Mouse (Mus musculus): ENCODE measurements around the gene Unc93b1. TPM values are rescaled to one million over a fixed set of nuclear protein-coding genes. Genes with fewer than 3 reads are reported as not detected.

Unc93b1 gene
- polyA plus RNA-seq, 1 experiment from 2014 or later = 4.6 TPM

DNA sequence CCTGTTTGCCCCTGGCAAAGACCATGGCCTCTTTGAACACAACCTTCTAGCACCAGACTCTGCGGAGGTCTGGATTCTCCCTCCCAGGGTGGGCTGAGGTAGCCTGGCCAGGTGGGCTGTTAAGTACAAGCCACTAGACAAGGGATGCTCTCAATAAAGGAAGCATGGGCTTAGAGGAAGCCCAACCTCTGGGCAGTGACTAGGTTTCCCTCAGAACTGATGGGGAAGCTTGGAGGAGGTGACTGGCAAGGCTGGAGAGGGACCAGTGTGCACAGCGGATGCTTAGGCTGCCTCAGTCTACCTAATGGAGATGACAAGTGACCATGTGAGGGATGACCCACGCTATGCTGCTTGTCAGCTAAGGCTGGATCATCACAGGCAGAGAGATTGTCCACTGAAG is 57.0 kb downstream of the Unc93b1 start:
- H3K4me2 ChIP-seq (ENCODE audit: low read depth, low read length) = no peak overlapping the region
- WGBS = 91% methylated on average over 3 of the region's 3 CpGs

DNA sequence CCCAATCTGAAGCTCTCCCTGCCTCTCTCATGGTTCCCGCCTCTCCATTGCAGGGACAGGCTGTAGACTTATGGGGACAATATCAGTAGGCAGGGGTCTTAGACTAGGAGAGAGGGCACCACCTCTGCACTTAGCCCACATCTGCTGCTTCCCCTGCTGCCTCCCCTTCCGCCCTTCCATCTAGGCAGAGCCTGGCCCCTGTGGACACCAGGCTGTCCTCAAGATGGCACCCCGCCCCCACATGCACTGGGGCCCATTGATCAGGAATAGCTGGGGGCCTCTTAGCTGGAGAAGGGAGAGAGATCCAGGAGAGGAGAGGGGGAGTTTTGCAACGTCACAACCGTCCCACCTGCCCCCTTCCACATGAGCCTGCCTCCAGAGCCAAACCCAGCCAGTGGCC is 57.4 kb downstream of the Unc93b1 start, which contains the start of gene Tbx10:
TSS of gene Tbx10 (plus strand) at position 337 of the 400 bp plus-strand sequence.
- ATAC-seq (ENCODE audit: low read depth) = no peak
- no peaks in the 10 kb centered on the region for H3K9me3 ChIP-seq (ENCODE audit: control insufficient read depth, low read length)
- no peak within 1 kb of the TSS for H3K4me3 ChIP-seq (ENCODE audit: low read depth, low read length)
- no peaks in the 10 kb centered on the region for H3K36me3 ChIP-seq (ENCODE audit: control insufficient read depth, insufficient read depth, low read length)
- WGBS = 48% methylated on average over 5 of the region's 5 CpGs
- H3K27me3 ChIP-seq (ENCODE audit: control insufficient read depth, insufficient read depth, low read length) = no peaks in the 10 kb centered on the region
- H3K4me2 ChIP-seq (ENCODE audit: low read depth, low read length) = no peak within 1 kb of the TSS
- H3K27ac ChIP-seq (ENCODE audit: low read depth, low read length) = no peak within 1 kb of the TSS
- H3K9ac ChIP-seq (replicated peaks; ENCODE audit: low read depth, low read length) = no peak within 1 kb of the TSS
- no peaks in the 10 kb centered on the region for H3K4me1 ChIP-seq (ENCODE audit: control insufficient read depth, insufficient read depth, low read length)

More for the DNA sequence above, 57.0 kb downstream of the Unc93b1 start:
- ATAC-seq (ENCODE audit: low read depth) = no peak
- Histone ChIP-seq H3K4me3 (ENCODE audit: low read depth, low read length) (no peak overlapping the region), H3K9ac (replicated peaks; ENCODE audit: low read depth, low read length) (no peak overlapping the region), H3K27me3 (ENCODE audit: control insufficient read depth, insufficient read depth, low read length) (no peaks in the 10 kb centered on the region), H3K27ac (ENCODE audit: low read depth, low read length) (no peak overlapping the region), H3K9me3 (ENCODE audit: control insufficient read depth, low read length) (no peaks in the 10 kb centered on the region), H3K36me3 (ENCODE audit: control insufficient read depth, insufficient read depth, low read length) (no peaks in the 10 kb centered on the region), H3K4me1 (ENCODE audit: control insufficient read depth, insufficient read depth, low read length) (no peaks in the 10 kb centered on the region)

DNA sequence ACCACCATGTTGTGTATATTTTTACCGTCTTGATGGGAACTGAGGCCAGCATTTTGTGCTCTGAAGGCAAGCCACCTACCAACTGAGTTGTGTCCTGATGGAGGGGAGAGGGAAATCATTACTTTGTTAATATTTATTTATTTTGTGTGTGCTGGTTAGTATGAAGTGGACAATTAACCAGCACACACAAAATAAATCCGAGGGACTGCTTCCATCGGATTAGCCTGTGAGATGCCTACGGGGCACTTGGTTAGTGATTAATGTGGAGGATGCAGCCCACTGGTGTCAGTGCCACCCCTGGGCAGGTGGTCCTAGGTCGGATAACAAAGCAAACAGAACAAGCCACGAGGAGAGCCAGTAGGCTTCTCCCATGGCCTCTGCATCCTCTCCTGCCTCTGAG is 59.9 kb downstream of the Unc93b1 start:
- WGBS = 77% methylated on average over 6 of the region's 6 CpGs
- no peaks in the 10 kb centered on the region for H3K9me3 ChIP-seq (ENCODE audit: control insufficient read depth, low read length)
- H3K9ac ChIP-seq (replicated peaks; ENCODE audit: low read depth, low read length) = no peak overlapping the region
- H3K4me1 ChIP-seq (ENCODE audit: control insufficient read depth, insufficient read depth, low read length) = no peaks in the 10 kb centered on the region
- no peaks in the 10 kb centered on the region for H3K36me3 ChIP-seq (ENCODE audit: control insufficient read depth, insufficient read depth, low read length)
- H3K27ac ChIP-seq (ENCODE audit: low read depth, low read length) = no peak overlapping the region
- ATAC-seq (ENCODE audit: low read depth) = no peak
- no peak overlapping the region for H3K4me3 ChIP-seq (ENCODE audit: low read depth, low read length)
- H3K27me3 ChIP-seq (ENCODE audit: control insufficient read depth, insufficient read depth, low read length) = no peaks in the 10 kb centered on the region
- H3K4me2 ChIP-seq (ENCODE audit: low read depth, low read length) = no peak overlapping the region

DNA sequence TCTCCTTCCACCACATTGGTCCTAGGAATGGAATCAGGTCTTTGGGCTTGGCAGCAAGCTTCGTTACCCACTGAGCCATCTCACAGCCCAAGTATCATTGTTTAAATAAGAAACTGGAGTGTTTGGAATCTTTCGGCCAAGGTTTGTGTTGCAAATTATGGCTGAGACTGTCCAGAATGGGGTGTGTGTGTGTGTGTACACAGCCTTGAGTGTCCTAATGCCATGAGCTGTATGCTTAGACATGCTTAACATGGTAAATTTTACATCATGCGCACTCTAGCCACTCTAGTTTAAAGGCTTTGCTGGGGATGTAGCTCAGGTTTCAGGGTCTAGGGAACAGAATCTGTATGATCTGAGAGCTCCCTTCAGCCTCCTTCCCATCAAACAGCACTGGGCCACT is 60.5 kb downstream of the Unc93b1 start:
- no peaks in the 10 kb centered on the region for H3K4me1 ChIP-seq (ENCODE audit: control insufficient read depth, insufficient read depth, low read length)
- ATAC-seq (ENCODE audit: low read depth) = no peak
- H3K9ac ChIP-seq (replicated peaks; ENCODE audit: low read depth, low read length) = no peak overlapping the region
- no peak overlapping the region for H3K4me2 ChIP-seq (ENCODE audit: low read depth, low read length)
- no peaks in the 10 kb centered on the region for H3K9me3 ChIP-seq (ENCODE audit: control insufficient read depth, low read length)
- no peak overlapping the region for H3K4me3 ChIP-seq (ENCODE audit: low read depth, low read length)
- H3K36me3 ChIP-seq (ENCODE audit: control insufficient read depth, insufficient read depth, low read length) = no peaks in the 10 kb centered on the region
- H3K27me3 ChIP-seq (ENCODE audit: control insufficient read depth, insufficient read depth, low read length) = no peaks in the 10 kb centered on the region
- H3K27ac ChIP-seq (ENCODE audit: low read depth, low read length) = no peak overlapping the region
- WGBS = 91% methylated on average over 3 of the region's 3 CpGs

DNA sequence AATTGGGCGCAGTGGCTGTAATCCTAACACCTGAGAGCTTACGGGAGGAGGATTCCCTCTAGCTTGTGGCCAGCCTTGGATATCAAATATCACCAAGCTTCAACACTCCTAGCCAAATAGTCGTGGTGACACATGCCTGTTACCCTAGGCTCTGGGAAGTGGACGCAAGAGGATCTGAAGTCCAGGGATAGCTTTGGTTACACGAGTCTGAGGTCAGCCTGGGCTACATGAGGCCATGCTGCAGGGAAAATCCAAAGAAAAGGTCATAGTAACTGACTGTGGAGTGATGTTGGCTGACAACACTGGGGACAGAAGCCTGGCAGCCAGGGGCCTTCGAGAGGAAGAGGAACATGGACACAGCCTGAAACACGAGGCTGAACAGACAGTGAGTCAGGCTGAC is 61.1 kb downstream of the Unc93b1 start:
- H3K36me3 ChIP-seq (ENCODE audit: control insufficient read depth, insufficient read depth, low read length) = no peaks in the 10 kb centered on the region
- H3K4me1 ChIP-seq (ENCODE audit: control insufficient read depth, insufficient read depth, low read length) = peaks cover 2% of the 10 kb centered on the region
- H3K9ac ChIP-seq (replicated peaks; ENCODE audit: low read depth, low read length) = no peak overlapping the region
- no peak for ATAC-seq (ENCODE audit: low read depth)
- no peaks in the 10 kb centered on the region for H3K9me3 ChIP-seq (ENCODE audit: control insufficient read depth, low read length)
- WGBS = 76% methylated on average over 7 of the region's 7 CpGs
- H3K4me3 ChIP-seq (ENCODE audit: low read depth, low read length) = no peak overlapping the region
- H3K27ac ChIP-seq (ENCODE audit: low read depth, low read length) = no peak overlapping the region
- H3K27me3 ChIP-seq (ENCODE audit: control insufficient read depth, insufficient read depth, low read length) = no peaks in the 10 kb centered on the region
- no peak overlapping the region for H3K4me2 ChIP-seq (ENCODE audit: low read depth, low read length)

DNA sequence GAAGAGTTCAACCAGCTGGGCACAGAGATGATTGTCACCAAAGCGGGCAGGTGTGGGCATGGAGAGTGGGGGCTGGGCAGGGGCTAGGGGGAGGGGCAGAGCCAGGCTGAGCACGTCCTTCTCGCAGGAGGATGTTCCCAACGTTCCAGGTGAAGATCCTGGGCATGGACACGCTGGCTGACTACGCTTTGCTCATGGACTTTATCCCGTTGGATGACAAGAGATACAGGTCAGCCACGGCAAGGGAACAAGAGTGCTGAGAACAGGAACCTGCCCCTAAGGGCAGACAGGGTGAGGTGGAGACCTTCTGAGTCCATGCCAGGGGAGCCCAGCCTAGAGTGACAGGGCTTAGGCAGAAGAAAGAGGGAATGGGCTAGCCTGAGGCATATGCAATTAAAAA is 61.8 kb downstream of the Unc93b1 start:
- WGBS = 87% methylated on average over 8 of the region's 8 CpGs
- ATAC-seq (ENCODE audit: low read depth) = no peak
- Histone ChIP-seq H3K27ac (ENCODE audit: low read depth, low read length) (no peak overlapping the region), H3K9me3 (ENCODE audit: control insufficient read depth, low read length) (no peaks in the 10 kb centered on the region), H3K4me2 (ENCODE audit: low read depth, low read length) (no peak overlapping the region), H3K36me3 (ENCODE audit: control insufficient read depth, insufficient read depth, low read length) (no peaks in the 10 kb centered on the region), H3K4me3 (ENCODE audit: low read depth, low read length) (no peak overlapping the region), H3K27me3 (ENCODE audit: control insufficient read depth, insufficient read depth, low read length) (no peaks in the 10 kb centered on the region), H3K4me1 (ENCODE audit: control insufficient read depth, insufficient read depth, low read length) (peaks cover 7% of the 10 kb centered on the region), H3K9ac (replicated peaks; ENCODE audit: low read depth, low read length) (no peak overlapping the region)

DNA sequence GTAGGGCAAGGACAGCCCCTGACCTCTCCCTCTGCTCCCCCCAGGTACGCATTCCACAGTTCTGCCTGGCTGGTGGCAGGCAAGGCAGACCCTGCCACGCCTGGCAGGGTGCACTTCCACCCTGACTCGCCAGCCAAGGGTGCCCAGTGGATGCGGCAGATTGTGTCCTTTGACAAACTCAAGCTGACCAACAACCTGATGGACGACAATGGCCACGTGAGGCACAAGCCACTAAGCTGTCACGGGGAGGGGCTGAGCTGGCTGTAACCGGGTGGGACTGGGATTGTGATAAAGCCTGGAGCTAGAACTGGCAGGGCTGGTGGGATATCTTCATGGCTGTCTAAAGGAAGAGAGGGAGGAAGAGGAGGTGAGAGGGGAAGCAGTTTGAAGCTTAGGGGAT is 62.2 kb downstream of the Unc93b1 start:
- no peaks in the 10 kb centered on the region for H3K9me3 ChIP-seq (ENCODE audit: control insufficient read depth, low read length)
- WGBS = 69% methylated on average over 8 of the region's 8 CpGs
- H3K9ac ChIP-seq (replicated peaks; ENCODE audit: low read depth, low read length) = no peak overlapping the region
- no peaks in the 10 kb centered on the region for H3K27me3 ChIP-seq (ENCODE audit: control insufficient read depth, insufficient read depth, low read length)
- no peak overlapping the region for H3K4me3 ChIP-seq (ENCODE audit: low read depth, low read length)
- no peak for ATAC-seq (ENCODE audit: low read depth)
- H3K4me1 ChIP-seq (ENCODE audit: control insufficient read depth, insufficient read depth, low read length) = peaks cover 7% of the 10 kb centered on the region
- no peak overlapping the region for H3K4me2 ChIP-seq (ENCODE audit: low read depth, low read length)
- H3K36me3 ChIP-seq (ENCODE audit: control insufficient read depth, insufficient read depth, low read length) = no peaks in the 10 kb centered on the region
- no peak overlapping the region for H3K27ac ChIP-seq (ENCODE audit: low read depth, low read length)

DNA sequence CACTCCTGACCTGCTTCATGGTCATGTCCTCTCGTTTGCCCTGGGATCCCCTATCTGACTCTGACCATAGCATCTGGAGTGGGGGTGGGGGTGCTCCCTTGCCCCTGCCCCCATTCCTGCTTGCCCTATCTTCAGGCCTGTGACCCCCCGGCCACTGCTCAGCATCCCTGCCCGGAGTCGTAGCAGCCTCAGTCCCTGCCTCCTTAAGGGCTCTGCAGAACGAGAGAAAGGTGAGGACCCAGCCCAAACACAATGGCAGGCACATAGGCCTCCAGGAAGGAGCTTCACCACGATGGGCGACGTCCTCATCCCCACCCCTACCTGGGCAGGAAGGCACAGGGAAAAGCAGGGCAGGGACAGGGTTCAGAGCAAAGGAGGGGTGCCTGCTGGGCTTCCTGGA is 63.3 kb downstream of the Unc93b1 start:
- Histone ChIP-seq H3K27ac (ENCODE audit: low read depth, low read length) (no peak overlapping the region), H3K9ac (replicated peaks; ENCODE audit: low read depth, low read length) (no peak overlapping the region), H3K27me3 (ENCODE audit: control insufficient read depth, insufficient read depth, low read length) (no peaks in the 10 kb centered on the region), H3K4me3 (ENCODE audit: low read depth, low read length) (no peak overlapping the region), H3K4me2 (ENCODE audit: low read depth, low read length) (no peak overlapping the region), H3K4me1 (ENCODE audit: control insufficient read depth, insufficient read depth, low read length) (peaks cover 7% of the 10 kb centered on the region), H3K36me3 (ENCODE audit: control insufficient read depth, insufficient read depth, low read length) (no peaks in the 10 kb centered on the region), H3K9me3 (ENCODE audit: control insufficient read depth, low read length) (no peaks in the 10 kb centered on the region)
- no peak for ATAC-seq (ENCODE audit: low read depth)
- 82% methylated on average over 8 of the region's 8 CpGs for WGBS
